Mouse (Mus musculus) bone marrow, adult 2 months (tissue): ENCODE results near the gene Nob1.

Experiments used
- CTCF ChIP-seq: fragments of 200-500 bp; IDR thresholded peaks from 2 replicates; pipeline ENCODE4 v1.5.1; 2011; ENCODE audit warnings: low read length, control low read depth; ENCODE audit not compliant: control insufficient read depth, insufficient read depth
- POLR2A ChIP-seq: fragments of 200-500 bp; IDR thresholded peaks from 2 replicates; pipeline ENCODE4 v1.6.1; 2011; ENCODE audit warnings: low read depth, mild to moderate bottlenecking, control low read depth, low read length, borderline replicate concordance; ENCODE audit not compliant: control insufficient read depth

- TF ChIP-seq CTCF (no peak), POLR2A (no peak)
Measured at GRCm38 (mm10) chr8:107399495-107399894, 25.4 kb downstream of the Nob1 start.
